Mouse (Mus musculus) cerebellum, adult 2 months (tissue): ENCODE results near the gene Fam78a.

ENCODE experiments used
- CTCF ChIP-seq: fragments of 200-500 bp; IDR thresholded peaks from 2 replicates; pipeline ENCODE4 v1.5.1; 2011; ENCODE audit warnings: low read depth, mild to moderate bottlenecking, control low read depth, low read length, moderate library complexity, borderline replicate concordance; ENCODE audit not compliant: insufficient read depth
- POLR2A ChIP-seq: fragments of 200-500 bp; IDR thresholded peaks from 2 replicates; pipeline ENCODE4 v1.6.1; 2011; ENCODE audit warnings: low read length, control low read depth, borderline replicate concordance; ENCODE audit not compliant: insufficient read depth

DNA sequence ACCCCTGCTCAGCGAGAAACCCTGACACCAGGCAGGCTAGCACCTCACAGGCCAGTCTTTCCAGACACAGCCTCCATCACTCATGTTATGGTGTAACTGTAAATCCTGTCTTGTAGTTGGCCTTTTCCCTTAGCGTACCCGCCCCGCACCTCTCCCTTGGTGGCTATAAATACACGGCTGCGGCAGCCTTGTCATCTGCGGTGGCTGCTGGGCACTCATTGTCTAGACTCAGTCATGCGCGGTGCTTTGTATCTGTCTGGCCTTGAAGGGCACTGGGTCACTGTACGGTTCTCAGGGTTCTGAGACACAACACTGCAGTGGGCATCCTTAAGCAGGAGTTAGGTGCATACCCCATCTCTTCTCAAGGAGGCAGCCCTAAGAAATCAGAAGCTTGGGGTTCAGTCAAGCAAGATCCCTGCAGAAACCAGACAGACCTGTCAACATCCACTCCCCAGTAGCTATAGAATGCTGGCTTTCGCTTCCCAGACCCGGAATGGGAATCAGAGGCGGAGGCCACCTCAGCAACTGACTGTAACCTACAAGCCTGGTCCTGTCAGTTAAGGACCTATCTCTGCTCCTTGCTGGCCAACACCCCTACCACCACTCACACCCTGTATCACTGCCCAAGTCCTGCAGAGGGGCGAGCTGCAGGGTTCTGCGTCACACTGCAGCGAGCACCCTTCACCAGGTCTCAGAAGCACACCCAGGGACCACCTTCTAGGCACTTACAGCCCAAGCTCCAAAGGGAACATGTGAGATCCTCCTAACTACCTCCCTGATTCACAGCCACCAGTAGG is 20.7 kb upstream of the Fam78a start:
- TF ChIP-seq POLR2A (no peak), CTCF (no peak)
